Comparison of ENCODE assay signal across 8 mouse cellular contexts in the genomic region with DNA sequence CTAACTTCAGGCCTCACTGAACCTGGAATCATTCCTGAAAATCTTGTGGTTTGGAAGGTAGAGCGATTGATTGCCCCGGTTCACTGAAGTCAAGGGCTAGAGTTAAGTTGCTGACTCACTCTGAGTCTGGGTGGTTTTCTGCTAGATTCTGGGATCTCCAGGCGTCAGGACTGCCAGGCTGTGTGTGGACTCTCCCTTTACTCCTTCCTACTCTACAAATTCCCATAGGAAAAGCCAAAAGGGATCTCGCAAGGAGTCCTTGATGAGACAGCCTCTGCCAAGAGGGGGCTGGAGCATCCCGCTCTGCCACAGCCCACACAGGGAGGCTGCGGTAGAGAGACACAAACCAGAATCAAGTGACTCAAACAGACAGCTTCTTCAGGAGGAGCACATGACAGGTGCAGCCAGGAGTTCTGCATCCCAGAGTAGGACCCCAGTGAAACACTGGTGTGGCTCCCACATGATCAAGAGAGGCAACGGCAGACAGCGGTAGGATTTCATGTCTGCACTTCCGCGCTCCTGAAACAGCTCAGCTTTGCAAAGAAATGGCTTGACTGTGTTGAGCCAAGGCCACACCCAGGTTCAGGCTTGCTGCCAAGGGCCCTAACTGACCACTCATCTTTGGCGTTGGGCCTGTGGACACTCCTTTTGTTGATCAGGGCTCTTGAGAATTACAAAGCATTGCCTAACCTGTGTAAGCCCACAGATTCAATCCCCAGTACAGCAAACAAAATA. TPM values are rescaled to one million over a fixed set of nuclear protein-coding genes. Genes with fewer than 3 reads are reported as not detected.
DNase-seq lines count a peak whose midpoint lies in the region; ATAC-seq and TF ChIP-seq lines count a peak whose summit lies in the region.

No protein-coding gene starts in this region.

- in situ Hi-C loops in ES-E14 (cut with MboI; ENCODE audit: low sequenced_read_pairs in 2 of 2, unreplicated experiment in 2 of 2), result no loop called here

- H3K9me3 ChIP-seq in heart, embryonic 12.5 days (replicated peaks), result no peaks in the 10 kb centered on the region
- no peaks in the 10 kb centered on the region for H3K9me3 ChIP-seq in ES-E14 (ENCODE audit: control insufficient read depth, insufficient read depth, low read depth, low read length)

- no peak overlapping the region for H3K9ac ChIP-seq in heart, adult 2 months (ENCODE audit: low read depth, low read length)
- H3K9ac ChIP-seq in heart, embryonic 12.5 days, result no peak overlapping the region
- H3K9ac ChIP-seq in ES-E14 (ENCODE audit: insufficient read depth, low read depth, low read length, poor library complexity, severe bottlenecking), result no peak overlapping the region

- ATAC-seq in heart, embryonic 12.5 days (ENCODE audit: insufficient number of reproducible peaks, low FRiP score), result no peak
- no peak for ATAC-seq in erythroblast, adult 5-6 weeks (replicated peaks; ENCODE audit: low FRiP score, poor library complexity, severe bottlenecking)

- H3K36me3 ChIP-seq in heart, adult 2 months (ENCODE audit: control insufficient read depth, insufficient read depth, low read length), result no peaks in the 10 kb centered on the region
- no peaks in the 10 kb centered on the region for H3K36me3 ChIP-seq in heart, embryonic 12.5 days
- H3K36me3 ChIP-seq in ES-E14 (ENCODE audit: control insufficient read depth, insufficient read depth, low read length, poor library complexity, severe bottlenecking), result no peaks in the 10 kb centered on the region
- H3K36me3 ChIP-seq in thymus, adult 2 months (ENCODE audit: control insufficient read depth, insufficient read depth, low read length), result no peaks in the 10 kb centered on the region

- H3K27me3 ChIP-seq in heart, adult 2 months (ENCODE audit: control insufficient read depth, insufficient read depth, low read length), result no peaks in the 10 kb centered on the region
- no peaks in the 10 kb centered on the region for H3K27me3 ChIP-seq in heart, embryonic 12.5 days (replicated peaks)
- no peaks in the 10 kb centered on the region for H3K27me3 ChIP-seq in thymus, adult 2 months (ENCODE audit: control insufficient read depth, insufficient read depth, low read length)

- peak; percentile 81 to 83 for DNase-seq in heart, adult 2 months
- no peak for DNase-seq in ES-E14 (ENCODE audit: low read depth, low spot score)
- peak; percentile 69 to 83 for DNase-seq in kidney, postnatal 36 days
- DNase-seq in testis, postnatal 10 days (ENCODE audit: low spot score), result peak; percentile 85
- DNase-seq in thymus, adult 2 months, result no peak

- TF ChIP-seq CTCF in heart, adult 2 months (IDR thresholded peaks at IDR 0.05), result no peak
- TF ChIP-seq CTCF in embryonic fibroblast, embryonic 13.5 days (IDR thresholded peaks at IDR 0.05; ENCODE audit: borderline replicate concordance, insufficient read depth, low read length), result no peak
- TF ChIP-seq CTCF in thymus, adult 2 months (IDR thresholded peaks at IDR 0.05; ENCODE audit: borderline replicate concordance, control insufficient read depth, extremely low read depth, insufficient read depth, low read length, poor library complexity), result no peak

- H3K4me3 ChIP-seq in heart, adult 2 months, result peak overlapping the region; percentile 14; the same call in 1 of the 2 replicates
- H3K4me3 ChIP-seq in heart, embryonic 12.5 days, result no peak overlapping the region
- no peak overlapping the region for H3K4me3 ChIP-seq in ES-E14 (ENCODE audit: insufficient read depth in 1 of 2, low read depth in 1 of 2, low read length in 2 of 2, poor library complexity in 1 of 2, severe bottlenecking in 1 of 2)
- no peak overlapping the region for H3K4me3 ChIP-seq in embryonic fibroblast, embryonic 13.5 days (ENCODE audit: insufficient read depth, low read length)
- no peak overlapping the region for H3K4me3 ChIP-seq in thymus, adult 2 months (ENCODE audit: control insufficient read depth, insufficient read depth, low read length)

- no peak overlapping the region for H3K4me2 ChIP-seq in heart, embryonic 12.5 days

- H3K4me1 ChIP-seq in heart, adult 2 months (ENCODE audit: control insufficient read depth, insufficient read depth, low read length), result peaks cover 15% of the 10 kb centered on the region
- peaks cover 27% of the 10 kb centered on the region for H3K4me1 ChIP-seq in heart, embryonic 12.5 days (replicated peaks)
- peaks cover 1 to 15% of the 10 kb centered on the region in 2 experiments; a peak in 3 of 4 replicates for H3K4me1 ChIP-seq in ES-E14 (ENCODE audit: control insufficient read depth in 2 of 2, insufficient read depth in 2 of 2, low read length in 2 of 2, poor library complexity in 1 of 2)
- peaks cover 23% of the 10 kb centered on the region for H3K4me1 ChIP-seq in embryonic fibroblast, embryonic 13.5 days (ENCODE audit: control insufficient read depth, insufficient read depth, low read length)
- no peaks in the 10 kb centered on the region for H3K4me1 ChIP-seq in thymus, adult 2 months (replicated peaks; ENCODE audit: control insufficient read depth, insufficient read depth, low read length)

- peak overlapping the region; percentile 3; the same call in 1 of the 2 replicates for H3K27ac ChIP-seq in heart, adult 2 months
- H3K27ac ChIP-seq in heart, embryonic 12.5 days (ENCODE audit: poor library complexity, severe bottlenecking), result no peak overlapping the region
- H3K27ac ChIP-seq in ES-E14 (ENCODE audit: insufficient read depth, low read depth, low read length, poor library complexity, severe bottlenecking), result no peak overlapping the region
- peak overlapping the region; percentile 78 for H3K27ac ChIP-seq in embryonic fibroblast, embryonic 13.5 days (ENCODE audit: insufficient read depth, low read length)
- no peak overlapping the region for H3K27ac ChIP-seq in thymus, adult 2 months (ENCODE audit: control insufficient read depth, insufficient read depth, low read length)

- 29% methylated on average over 11 of the region's 11 CpGs for WGBS in heart, adult 2 months
- WGBS in heart, embryonic 12.5 days, result 71% methylated on average over 11 of the region's 11 CpGs
- WGBS in thymus, adult 2 months, result 78% methylated on average over 11 of the region's 11 CpGs

- TF ChIP-seq EP300 in heart, adult 2 months (IDR thresholded peaks at IDR 0.05; ENCODE audit: insufficient read depth, low read depth, low read length), result no peak

- TF ChIP-seq POLR2A in heart, adult 2 months (IDR thresholded peaks at IDR 0.05; ENCODE audit: insufficient read depth, low read depth, low read length), result 0 out of 2 replicates have a peak, but pooled peaks have one; percentile 35
- TF ChIP-seq POLR2A in embryonic fibroblast, embryonic 13.5 days (IDR thresholded peaks at IDR 0.05; ENCODE audit: low read depth, low read length), result no peak
- TF ChIP-seq POLR2A in thymus, adult 2 months (IDR thresholded peaks at IDR 0.05; ENCODE audit: control insufficient read depth, extremely low read depth, insufficient read depth, low read length, poor library complexity), result no peak

- intact Hi-C loops in heart, adult 2 months (cut with DNase I), result loop anchor here (2.0 kb wide), 1 partner anchor 17 kb away; no protein-coding TSS in a partner anchor

- no peaks in the 10 kb centered on the region for H3K79me2 ChIP-seq in heart, adult 2 months (replicated peaks; ENCODE audit: control insufficient read depth, insufficient read depth, low read length)

TF ChIP-seq in ES-E14, 5 proteins besides CTCF, POLR2A, EP300 and RAD21:
- TF ChIP-seq MAFK (IDR thresholded peaks at IDR 0.05; ENCODE audit: insufficient read depth, low read depth, low read length), result peak; percentile 74
- no peak for TF ChIP-seq CHD2 (IDR thresholded peaks at IDR 0.05; ENCODE audit: low read depth, low read length)
- no peak for TF ChIP-seq ZNF384 (IDR thresholded peaks at IDR 0.05; ENCODE audit: low read depth, low read length)
- no peak for TF ChIP-seq ZC3H11A (IDR thresholded peaks at IDR 0.05; ENCODE audit: borderline replicate concordance, low read depth, low read length)
- no peak for TF ChIP-seq HCFC1 (IDR thresholded peaks at IDR 0.05; ENCODE audit: borderline replicate concordance, insufficient read depth, low read length)

RNA-seq across cellular contexts. Expression of a gene that starts 41.1 kb away (rescaled TPM):
- 10 to 100 TPM; 78.0 to 80.2 TPM for total RNA-seq in heart, adult 2 months (2021)
- 11.2 and 27.6 TPM in 2 replicates for polyA plus RNA-seq in heart, adult 2 months (2012; rRNA removed)
- polyA plus RNA-seq in heart, embryonic 12.5 days (2016; fragmentation: Nextera tagmentation; extraction: Ambion mirVana), result 29.7 and 32.0 TPM in 2 replicates
- total RNA-seq in ES-E14 (2012; rRNA removed), result 37.3 and 44.5 TPM in 2 replicates
- polyA plus RNA-seq in embryonic fibroblast, embryonic 13.5 days (2011; ENCODE audit: insufficient read length, low read depth, missing spikeins), result 168 and 255 TPM in 2 replicates
- 15.5 and 21.9 TPM in 2 replicates for total RNA-seq in erythroblast, adult 5-6 weeks (2015; ENCODE audit: low replicate concordance)
- total RNA-seq in erythroblast, adult 5-6 weeks (2017; ENCODE audit: low replicate concordance), result 21.3 and 24.2 TPM in 2 replicates
- 4.9 and 5.4 TPM in 2 replicates for polyA plus RNA-seq in thymus, adult 2 months (2012; rRNA removed)

RNA-seq across cellular contexts. Expression of a gene that starts 42.8 kb away (rescaled TPM):
- total RNA-seq in heart, adult 2 months (2021), result 10 to 100 TPM; 79.1 to 84.1 TPM
- 46.7 and 87.4 TPM in 2 replicates for polyA plus RNA-seq in heart, adult 2 months (2012; rRNA removed)
- 62.7 and 63.4 TPM in 2 replicates for polyA plus RNA-seq in heart, embryonic 12.5 days (2016; fragmentation: Nextera tagmentation; extraction: Ambion mirVana)
- total RNA-seq in ES-E14 (2012; rRNA removed), result 10.5 and 12.0 TPM in 2 replicates
- polyA plus RNA-seq in embryonic fibroblast, embryonic 13.5 days (2011; ENCODE audit: insufficient read length, low read depth, missing spikeins), result 46.5 and 56.5 TPM in 2 replicates
- 7.7 and 10.4 TPM in 2 replicates for total RNA-seq in erythroblast, adult 5-6 weeks (2015; ENCODE audit: low replicate concordance)
- total RNA-seq in erythroblast, adult 5-6 weeks (2017; ENCODE audit: low replicate concordance), result 6.1 and 12.4 TPM in 2 replicates
- 18.8 and 19.9 TPM in 2 replicates for polyA plus RNA-seq in thymus, adult 2 months (2012; rRNA removed)

RNA-seq across cellular contexts. Expression of a gene that starts 52.9 kb away (rescaled TPM):
- total RNA-seq in heart, adult 2 months (2021), result under 1 TPM; 0.25 to 0.39 TPM
- 0.44 and 0.51 TPM in 2 replicates for polyA plus RNA-seq in heart, adult 2 months (2012; rRNA removed)
- polyA plus RNA-seq in heart, embryonic 12.5 days (2016; fragmentation: Nextera tagmentation; extraction: Ambion mirVana), result 1.7 and 3.7 TPM in 2 replicates
- total RNA-seq in ES-E14 (2012; rRNA removed), result 3.2 TPM in 2 replicates
- polyA plus RNA-seq in embryonic fibroblast, embryonic 13.5 days (2011; ENCODE audit: insufficient read length, low read depth, missing spikeins), result 0.62 and 0.84 TPM in 2 replicates
- total RNA-seq in erythroblast, adult 5-6 weeks (2015; ENCODE audit: low replicate concordance), result not detected in 2 replicates
- total RNA-seq in erythroblast, adult 5-6 weeks (2017; ENCODE audit: low replicate concordance), result not detected in 2 replicates
- 1.2 and 10.6 TPM in 2 replicates for polyA plus RNA-seq in thymus, adult 2 months (2012; rRNA removed)

Comparison
In these comparisons a context has a peak if more than half of its experiments do, and no peak if none do; other contexts are left out.
1. H3K27ac ChIP-seq: peak in heart, adult 2 months (single experiment) and embryonic fibroblast, embryonic 13.5 days (single experiment); none in heart, embryonic 12.5 days (single experiment), ES-E14 (single experiment) and thymus, adult 2 months (single experiment).
2. DNase-seq: peak in heart, adult 2 months (2 of 2), kidney, postnatal 36 days (2 of 2) and testis, postnatal 10 days (single experiment); none in ES-E14 (single experiment) and thymus, adult 2 months (single experiment).